Mouse (Mus musculus) cortical plate, adult 2 months (tissue): ENCODE results near the gene Cenpm. TPM values are rescaled to one million over a fixed set of nuclear protein-coding genes. Genes with fewer than 3 reads are reported as not detected.
"Not testable (repeated sequence)": the region's sequence is repeated elsewhere in the genome, so short reads cannot be mapped to it uniquely, and the experiment has no call there.

ENCODE experiments used
- H3K27ac ChIP-seq: fragments of 200-500 bp; 2 replicates; pipeline ENCODE4 v1.5.1; 2012; ENCODE audit warnings: low read length, control low read depth, inconsistent platforms; ENCODE audit not compliant: insufficient read depth
- H3K4me1 ChIP-seq: fragments of 200-500 bp; 2 replicates; pipeline ENCODE4 v1.6.1; 2011; ENCODE audit warnings: low read length; ENCODE audit not compliant: control insufficient read depth, insufficient read depth
- H3K4me3 ChIP-seq: fragments of 200-500 bp; 2 replicates; pipeline ENCODE4 v1.5.1; 2011; ENCODE audit warnings: mild to moderate bottlenecking, low read length, control low read depth; ENCODE audit not compliant: insufficient read depth
- CTCF ChIP-seq: fragments of 200-500 bp; IDR thresholded peaks from 2 replicates; pipeline ENCODE4 v1.5.1; 2011; ENCODE audit warnings: mild to moderate bottlenecking, control low read depth, low read length; ENCODE audit not compliant: insufficient read depth; ENCODE audit errors: extremely low read depth
- POLR2A ChIP-seq: fragments of 200-500 bp; IDR thresholded peaks from 2 replicates; pipeline ENCODE4 v1.6.1; 2011; ENCODE audit warnings: mild to moderate bottlenecking, low read length, control low read depth; ENCODE audit not compliant: insufficient read depth; ENCODE audit errors: extremely low read depth
- polyA plus RNA-seq: library from polyadenylated mRNA; depleted of rRNA; stranded (reverse); fragments of >200 nt; gene quantifications from 2 replicates; pipeline ENCODE4 v1.2.3, GENCODE M21; 2012

Cenpm gene
- polyA plus RNA-seq, 1 experiment, result 7.0 TPM

DNA sequence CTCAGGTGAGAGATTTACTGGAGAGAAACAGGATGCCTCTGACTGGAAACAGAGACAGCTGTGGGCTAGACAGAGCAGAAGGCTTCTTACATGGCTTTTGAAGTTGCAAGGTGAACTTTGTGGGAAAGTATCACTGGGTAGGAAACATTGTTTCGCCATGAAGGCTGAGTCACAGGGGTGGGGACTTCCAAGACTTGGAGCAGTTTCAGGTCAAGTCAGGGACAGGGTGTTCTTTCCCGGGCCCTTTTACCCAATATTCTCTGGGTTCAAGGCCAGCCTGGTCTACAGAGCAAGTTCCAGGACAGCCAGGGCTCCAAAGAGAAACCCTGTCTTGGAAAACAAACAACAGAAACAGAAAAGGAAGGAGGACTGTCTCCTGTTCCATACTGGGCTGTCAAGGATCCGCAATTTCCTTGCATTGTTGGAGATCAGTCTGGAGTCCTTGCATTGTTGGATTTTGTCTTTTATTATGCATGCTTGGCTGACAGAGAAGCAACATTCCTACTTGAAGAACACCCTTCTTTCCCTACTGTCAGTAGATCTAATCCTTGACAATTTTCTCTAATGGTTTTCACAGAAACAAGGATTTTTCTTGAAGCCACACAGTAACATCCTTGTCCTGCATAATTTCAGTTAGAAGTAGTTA lies 2.7 kb upstream of the Cenpm start:
- Histone ChIP-seq H3K4me1 (no peaks in the 10 kb centered on the region), H3K4me3 (no peak overlapping the region), H3K27ac (no peak overlapping the region)
- TF ChIP-seq POLR2A, result no peak

GRCm38 (mm10) chr15:82244805-82245161 lies 235 bp upstream of the Cenpm start:
- H3K4me1 ChIP-seq, H3K27ac ChIP-seq: not testable (repeated sequence)
- H3K4me3 ChIP-seq, result peak overlapping the region; percentile 70; the same call in 1 of the 2 replicates

GRCm38 (mm10) chr15:82243742-82244114 lies 820 bp downstream of the Cenpm start:
- no peak for TF ChIP-seq POLR2A
- TF ChIP-seq CTCF, result no peak

DNA sequence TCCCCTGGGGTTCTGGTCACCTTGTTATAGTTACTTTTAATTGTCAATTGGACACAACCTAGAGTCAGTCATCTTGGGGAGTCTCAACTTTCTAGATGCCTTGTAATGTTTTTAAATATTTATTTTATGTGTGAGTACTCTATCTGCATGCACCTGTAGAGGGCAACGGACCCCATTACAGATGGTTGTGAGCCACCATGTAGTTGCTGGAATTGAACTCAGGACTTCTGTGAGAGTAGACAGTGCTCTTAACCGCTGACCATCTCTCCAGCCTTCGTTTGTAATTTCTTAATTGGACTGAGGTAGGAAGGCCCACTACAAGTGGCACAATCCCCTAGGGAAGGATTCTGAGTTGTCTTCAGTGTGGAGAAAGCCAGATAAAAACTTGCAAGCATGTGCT lies 1.2 kb downstream of the Cenpm start:
- H3K27ac ChIP-seq, result no peak overlapping the region
- TF ChIP-seq CTCF (no peak), POLR2A (no peak)

More at GRCm38 (mm10) chr15:82243742-82244114, 820 bp downstream of the Cenpm start:
- Histone ChIP-seq H3K4me1 (no peaks in the 10 kb centered on the region), H3K4me3 (peak overlapping the region; percentile 70), H3K27ac (no peak overlapping the region)

GRCm38 (mm10) chr15:82236565-82236964 lies 8.0 kb downstream of the Cenpm start:
- Histone ChIP-seq H3K27ac (no peak overlapping the region), H3K4me3 (no peak overlapping the region), H3K4me1 (no peaks in the 10 kb centered on the region)
- TF ChIP-seq POLR2A (no peak), CTCF (peak; percentile 98)

More for the DNA sequence above, 1.2 kb downstream of the Cenpm start:
- Histone ChIP-seq H3K4me3 (peak overlapping the region; percentile 70; the same call in 1 of the 2 replicates), H3K4me1 (no peaks in the 10 kb centered on the region)

DNA sequence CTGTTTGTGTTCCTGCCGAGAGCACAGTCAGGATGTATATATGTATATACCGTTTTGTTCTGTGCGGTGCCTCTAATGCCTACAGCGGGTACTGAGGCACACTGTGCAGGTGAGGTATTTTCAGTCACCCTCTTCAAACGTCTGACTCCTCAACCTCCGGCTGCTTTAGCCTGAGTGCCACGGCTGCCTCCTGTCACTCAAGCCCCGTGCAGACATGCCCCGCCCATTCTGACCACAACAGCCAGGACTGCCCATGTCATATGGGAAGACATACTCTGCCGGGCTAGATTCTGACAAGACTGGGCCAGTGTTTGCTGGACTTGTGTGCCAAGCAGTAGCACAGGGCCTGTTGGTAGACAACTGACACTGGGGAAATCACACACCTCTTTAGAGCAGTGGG lies 8.9 kb downstream of the Cenpm start:
- no peak for TF ChIP-seq POLR2A
- TF ChIP-seq CTCF, result no peak
- Histone ChIP-seq H3K27ac (no peak overlapping the region), H3K4me1 (no peaks in the 10 kb centered on the region), H3K4me3 (no peak overlapping the region)

DNA sequence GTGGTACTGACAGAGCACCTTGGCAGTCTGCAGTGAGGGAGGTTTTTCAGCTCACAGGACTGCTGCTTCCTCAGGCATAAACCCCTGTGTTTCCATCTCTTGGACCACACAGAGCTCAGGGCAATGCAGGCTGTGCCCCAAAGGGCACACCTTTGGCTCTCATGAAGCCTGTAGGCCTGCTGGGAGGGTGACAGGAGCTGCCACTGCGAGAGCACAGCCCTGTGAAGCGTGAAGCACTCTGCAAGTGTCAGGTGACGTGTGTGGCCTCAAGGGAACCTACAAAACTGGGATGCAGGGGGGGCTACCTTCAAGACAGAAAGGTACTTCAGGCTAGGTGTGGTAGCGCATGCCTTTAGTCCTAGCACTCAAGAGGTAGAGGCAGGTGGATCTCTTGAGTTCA lies 11.9 kb downstream of the Cenpm start:
- H3K4me3 ChIP-seq, result no peak overlapping the region
- H3K27ac ChIP-seq, result no peak overlapping the region
- TF ChIP-seq CTCF (no peak), POLR2A (no peak)
- no peaks in the 10 kb centered on the region for H3K4me1 ChIP-seq

DNA sequence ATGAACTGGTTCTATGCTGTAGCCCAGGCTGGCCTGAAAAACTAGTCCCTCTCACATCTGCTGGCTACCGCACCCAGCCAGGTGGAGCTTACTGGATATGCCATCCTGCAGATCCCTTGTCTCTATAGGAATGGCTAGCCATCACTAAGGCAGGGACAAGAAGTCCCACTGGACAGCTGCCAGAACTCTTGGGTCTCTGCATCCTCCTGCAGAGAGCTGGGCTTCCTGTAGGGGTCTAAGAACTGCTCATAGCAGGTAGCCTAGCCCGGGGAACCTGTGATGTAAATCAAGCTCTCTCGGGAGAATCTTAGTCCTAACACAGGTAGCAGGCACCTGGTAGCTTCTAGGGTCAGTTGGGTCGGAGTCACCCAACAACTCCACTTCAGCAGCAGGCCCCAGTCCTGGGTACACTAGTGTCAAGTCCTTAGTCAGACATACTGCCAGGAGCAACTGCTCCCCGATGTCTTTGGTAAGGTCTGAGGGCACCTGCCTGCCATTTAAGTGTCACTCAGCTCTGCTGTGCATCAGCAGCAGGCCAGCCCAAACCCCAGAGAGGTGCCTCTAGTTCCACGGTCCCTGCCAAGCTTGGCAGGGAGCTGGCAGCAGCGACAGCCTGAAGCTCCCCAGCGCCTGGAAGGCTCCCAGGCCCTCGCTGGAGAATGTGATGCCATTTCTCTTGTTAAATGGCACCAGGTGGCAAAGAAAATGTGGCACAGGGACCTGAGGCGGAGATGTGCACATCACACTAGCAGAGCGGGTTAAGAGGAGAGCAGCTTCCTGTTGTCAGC lies 12.8 kb downstream of the Cenpm start:
- Histone ChIP-seq H3K27ac (no peak overlapping the region), H3K4me1 (no peaks in the 10 kb centered on the region), H3K4me3 (no peak overlapping the region)
- no peak for TF ChIP-seq POLR2A
- TF ChIP-seq CTCF, result no peak

DNA sequence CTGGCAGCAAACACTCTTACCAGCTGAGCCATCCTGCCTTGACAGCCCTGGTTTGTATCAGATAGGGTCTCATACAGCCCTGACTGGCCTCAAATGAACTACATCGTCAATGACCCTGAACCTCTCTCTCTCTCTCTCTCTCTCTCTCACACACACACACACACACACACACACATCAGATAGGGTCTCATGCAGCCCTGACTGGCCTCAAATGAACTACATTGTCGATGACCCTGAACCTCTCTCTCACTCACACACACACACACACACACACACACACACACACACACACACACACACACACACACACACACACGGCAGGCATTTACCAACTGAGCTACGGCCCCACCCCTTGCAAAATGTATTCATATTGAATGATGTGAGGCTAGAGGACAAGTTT lies 13.4 kb downstream of the Cenpm start:
- Histone ChIP-seq H3K27ac (no peak overlapping the region), H3K4me1 (no peaks in the 10 kb centered on the region), H3K4me3 (no peak overlapping the region)
- TF ChIP-seq CTCF (no peak), POLR2A (no peak)

DNA sequence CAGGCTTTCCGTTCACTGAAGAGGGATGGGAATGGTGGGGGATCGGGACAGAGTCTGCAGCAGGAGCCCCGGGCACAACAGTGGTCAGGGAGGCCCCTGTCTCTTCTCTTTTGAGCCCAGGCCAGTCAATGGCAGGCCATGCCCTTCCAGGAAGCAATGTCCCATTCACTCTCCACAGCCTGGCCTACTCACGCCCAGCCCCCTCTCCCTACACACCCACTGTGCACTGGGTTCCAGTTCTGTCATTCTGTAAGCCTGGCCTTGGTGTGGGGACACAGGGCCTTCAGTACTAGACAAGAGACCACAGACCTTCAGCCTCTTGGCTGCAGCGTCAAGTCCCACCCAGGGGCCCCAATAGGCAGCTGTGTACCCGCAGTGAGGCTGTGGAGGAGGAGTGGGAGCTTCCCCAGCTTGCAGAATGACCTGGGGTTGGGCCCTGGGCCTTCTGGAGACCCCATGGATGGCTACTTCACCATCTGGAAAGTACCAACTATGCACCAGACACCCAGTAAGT lies 14.4 kb downstream of the Cenpm start:
- no peak for TF ChIP-seq POLR2A
- no peak for TF ChIP-seq CTCF
- Histone ChIP-seq H3K4me3 (no peak overlapping the region), H3K27ac (no peak overlapping the region), H3K4me1 (no peaks in the 10 kb centered on the region)
